Mouse (Mus musculus) thymus, adult 2 months (tissue): ENCODE measurements around the gene Mapk9. TPM values are rescaled to one million over a fixed set of nuclear protein-coding genes. Genes with fewer than 3 reads are reported as not detected.
A peak's percentile ranks its signal among the peaks of the same experiment; 100 is the strongest.

Experiments
- DNase-seq: peaks from one replicate; pipeline ENCODE4 v3.0.0; 2021
- H3K27ac ChIP-seq: fragments of 200-500 bp; 2 replicates; pipeline ENCODE4 v1.5.1; 2012; ENCODE audit warnings: low read length, control low read depth; ENCODE audit not compliant: control insufficient read depth, insufficient read depth
- H3K27me3 ChIP-seq: fragments of 200-500 bp; 2 replicates; pipeline ENCODE4 v1.6.1; 2012; ENCODE audit warnings: mild to moderate bottlenecking, low read length, moderate library complexity, mixed read lengths; ENCODE audit not compliant: control insufficient read depth, insufficient read depth
- H3K36me3 ChIP-seq: fragments of 200-500 bp; 2 replicates; pipeline ENCODE4 v1.6.1; 2012; ENCODE audit warnings: mild to moderate bottlenecking, low read length, moderate library complexity; ENCODE audit not compliant: control insufficient read depth, insufficient read depth
- H3K4me1 ChIP-seq: fragments of 200-500 bp; replicated peaks from 2 replicates; pipeline ENCODE4 v1.6.1; 2012; ENCODE audit warnings: low read length; ENCODE audit not compliant: control insufficient read depth, insufficient read depth
- H3K4me3 ChIP-seq: fragments of 200-500 bp; 2 replicates; pipeline ENCODE4 v1.5.1; 2012; ENCODE audit warnings: mild to moderate bottlenecking, low read length, control low read depth, moderate library complexity; ENCODE audit not compliant: control insufficient read depth, insufficient read depth
- CTCF ChIP-seq: fragments of 200-500 bp; IDR thresholded peaks from 2 replicates; pipeline ENCODE4 v1.5.1; 2012; ENCODE audit warnings: mild to moderate bottlenecking, control low read depth, low read length, moderate library complexity, borderline replicate concordance; ENCODE audit not compliant: control insufficient read depth, poor library complexity, insufficient read depth; ENCODE audit errors: extremely low read depth
- POLR2A ChIP-seq: fragments of 200-500 bp; IDR thresholded peaks from 2 replicates; pipeline ENCODE4 v1.6.1; 2012; ENCODE audit warnings: mild to moderate bottlenecking, low read length, control low read depth, moderate library complexity; ENCODE audit not compliant: control insufficient read depth, poor library complexity, insufficient read depth; ENCODE audit errors: extremely low read depth
- WGBS: fragments of 180-500 bp; shearing (Covaris S2); methylation state at CpG from one replicate; pipeline ENCODE4 v1.1.7; 2018; 5-methylcytosine and 5-hydroxymethylcytosine counted together
- polyA plus RNA-seq: library from polyadenylated mRNA; depleted of rRNA; stranded (reverse); fragments of >200 nt; gene quantifications from 2 replicates; pipeline ENCODE4 v1.2.3, GENCODE M21; 2012

The Mapk9 gene
- polyA plus RNA-seq, 1 experiment, result 30.1 TPM

- Histone ChIP-seq H3K27ac (no peak overlapping the region), H3K4me1 (no peaks in the 10 kb centered on the region), H3K4me3 (no peak overlapping the region), H3K27me3 (no peaks in the 10 kb centered on the region), H3K36me3 (no peaks in the 10 kb centered on the region)
- DNase-seq, result no peak
- TF ChIP-seq POLR2A (no peak), CTCF (no peak)
- 92% methylated on average over 2 of the region's 2 CpGs for WGBS
Measured at GRCm38 (mm10) chr11:49822337-49822736, 24.2 kb upstream of the Mapk9 start.

DNA sequence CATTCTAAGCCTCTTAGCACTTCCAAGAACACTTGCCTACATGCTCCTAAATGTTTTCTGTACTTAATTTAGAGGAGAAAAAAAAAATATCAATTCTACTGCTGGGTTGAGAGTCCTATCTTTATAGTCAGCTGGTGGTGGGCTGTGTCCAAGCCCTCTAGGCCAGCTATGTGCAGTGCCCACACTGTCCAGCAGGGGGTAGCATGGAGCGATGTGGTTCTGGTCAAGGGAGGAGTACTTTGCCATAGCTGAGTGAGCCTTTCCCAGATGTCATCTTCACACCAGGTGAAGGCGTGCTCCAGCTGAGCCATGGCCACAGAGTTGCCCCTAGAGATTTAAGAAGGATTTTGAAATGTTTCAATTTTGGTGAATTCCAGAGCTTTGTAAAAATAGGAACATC is 21.7 kb upstream of the Mapk9 start:
- DNase-seq, result peak; percentile 87
- 38% methylated on average over 2 of the region's 2 CpGs for WGBS
- TF ChIP-seq CTCF (peak; percentile 93), POLR2A (no peak)
- no peak overlapping the region for H3K4me3 ChIP-seq
- no peaks in the 10 kb centered on the region for H3K27me3 ChIP-seq
- H3K4me1 ChIP-seq, result no peaks in the 10 kb centered on the region
- no peaks in the 10 kb centered on the region for H3K36me3 ChIP-seq
- H3K27ac ChIP-seq, result no peak overlapping the region

GRCm38 (mm10) chr11:49827243-49827642 is 19.3 kb upstream of the Mapk9 start:
- Histone ChIP-seq H3K4me1 (no peaks in the 10 kb centered on the region), H3K4me3 (no peak overlapping the region), H3K27ac (no peak overlapping the region), H3K36me3 (no peaks in the 10 kb centered on the region), H3K27me3 (no peaks in the 10 kb centered on the region)
- no peak for DNase-seq
- no peak for TF ChIP-seq CTCF
- TF ChIP-seq POLR2A, result no peak
- WGBS, result 86% methylated on average over 6 of the region's 6 CpGs

GRCm38 (mm10) chr11:49829176-49829745 is 17.3 kb upstream of the Mapk9 start:
- H3K27me3 ChIP-seq, result no peaks in the 10 kb centered on the region
- H3K27ac ChIP-seq, result no peak overlapping the region
- H3K36me3 ChIP-seq, result no peaks in the 10 kb centered on the region
- no peak for TF ChIP-seq POLR2A
- TF ChIP-seq CTCF, result no peak
- no peak for DNase-seq
- 83% methylated on average over 7 of the region's 7 CpGs for WGBS
- no peak overlapping the region for H3K4me3 ChIP-seq
- H3K4me1 ChIP-seq, result no peaks in the 10 kb centered on the region

DNA sequence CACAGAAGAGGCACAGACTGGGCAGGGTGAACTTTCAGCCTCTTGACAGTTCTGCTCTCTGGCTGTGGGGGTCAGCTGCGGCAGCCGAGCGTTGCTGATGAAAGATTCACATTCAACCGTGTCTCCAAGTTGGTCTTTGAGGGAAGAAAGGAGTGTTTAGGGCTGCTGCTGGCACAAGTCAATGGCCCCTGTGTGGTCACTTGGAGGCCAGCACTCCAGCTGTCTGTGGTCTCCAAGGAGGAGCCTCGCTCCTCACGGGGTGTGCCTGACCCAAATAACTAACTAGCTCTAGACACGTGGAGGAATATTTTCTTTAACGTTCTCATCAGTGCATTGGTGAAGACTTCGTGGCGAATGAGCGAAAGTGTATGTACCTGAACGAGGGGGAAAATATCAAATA is 14.6 kb upstream of the Mapk9 start:
- H3K36me3 ChIP-seq, result no peaks in the 10 kb centered on the region
- 94% methylated on average over 12 of the region's 12 CpGs for WGBS
- no peaks in the 10 kb centered on the region for H3K4me1 ChIP-seq
- TF ChIP-seq CTCF, result no peak
- no peak for TF ChIP-seq POLR2A
- DNase-seq, result no peak
- H3K4me3 ChIP-seq, result no peak overlapping the region
- no peaks in the 10 kb centered on the region for H3K27me3 ChIP-seq
- no peak overlapping the region for H3K27ac ChIP-seq

- Histone ChIP-seq H3K36me3 (no peaks in the 10 kb centered on the region), H3K27me3 (no peaks in the 10 kb centered on the region), H3K27ac (no peak overlapping the region), H3K4me3 (no peak overlapping the region), H3K4me1 (peaks cover 6% of the 10 kb centered on the region)
- TF ChIP-seq POLR2A, result no peak
- TF ChIP-seq CTCF, result no peak
- DNase-seq, result no peak
- WGBS, result 96% methylated on average over 5 of the region's 5 CpGs
Measured at GRCm38 (mm10) chr11:49832962-49833361, 13.6 kb upstream of the Mapk9 start.

DNA sequence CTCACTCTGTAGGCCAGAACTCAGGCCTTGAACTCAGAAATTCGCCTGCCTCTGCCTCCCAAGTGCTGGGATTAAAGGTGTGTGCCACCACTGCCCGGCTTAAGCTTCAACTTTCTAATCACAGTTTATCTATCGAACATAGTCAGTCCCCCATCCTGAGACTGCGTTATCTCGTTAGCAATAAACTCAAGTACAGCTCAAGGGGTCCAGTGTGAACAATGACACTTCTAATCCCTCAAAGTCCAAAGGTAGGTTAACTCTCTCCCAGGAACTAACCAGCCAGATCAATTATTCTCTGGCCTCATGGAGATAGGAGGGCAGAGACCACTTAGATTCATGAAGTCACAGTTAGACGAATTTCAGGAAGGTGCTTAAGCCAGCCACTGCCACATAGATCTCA is 12.3 kb upstream of the Mapk9 start:
- 96% methylated on average over 6 of the region's 6 CpGs for WGBS
- TF ChIP-seq POLR2A (no peak), CTCF (no peak)

More for the DNA sequence above, 12.3 kb upstream of the Mapk9 start:
- no peaks in the 10 kb centered on the region for H3K36me3 ChIP-seq
- no peak overlapping the region for H3K27ac ChIP-seq
- H3K4me1 ChIP-seq, result peaks cover 11% of the 10 kb centered on the region
- H3K27me3 ChIP-seq, result no peaks in the 10 kb centered on the region
- DNase-seq, result no peak
- H3K4me3 ChIP-seq, result no peak overlapping the region
